Mouse (Mus musculus) stomach, postnatal 0 days (tissue): ENCODE results near the gene Stab1.

Source experiments
- CTCF ChIP-seq: IDR thresholded peaks from 2 replicates; pipeline ENCODE4 v1.5.1; 2016; ENCODE audit warnings: antibody characterized with exemption, low read depth, mild to moderate bottlenecking, moderate library complexity
- EP300 ChIP-seq: optimal IDR thresholded peaks from 2 replicates; pipeline ENCODE3; 2016; ENCODE audit warnings: antibody characterized with exemption

DNA sequence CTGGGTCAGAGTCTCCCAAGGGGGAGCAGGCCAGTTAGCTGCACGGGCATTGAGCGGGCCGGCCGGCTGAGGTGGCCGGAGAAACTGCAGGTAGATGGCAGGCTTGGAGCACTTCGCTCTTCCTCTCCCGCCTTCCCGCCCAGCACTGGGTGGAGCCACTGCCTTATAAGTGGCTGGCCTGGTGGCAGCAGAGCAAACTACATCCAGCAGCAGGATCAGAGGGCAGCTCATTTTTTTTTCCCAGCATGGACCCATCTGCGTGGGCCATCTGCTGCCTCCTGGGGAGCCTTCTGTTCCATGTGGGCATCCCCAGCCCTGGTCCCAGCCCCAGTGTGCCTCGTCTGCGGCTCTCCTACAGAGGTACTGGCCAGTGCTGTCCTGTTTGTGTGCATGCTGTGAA lies 49.2 kb upstream of the Stab1 start, which contains the start of gene Sema3g:
- peak; percentile 82 for TF ChIP-seq CTCF
- TF ChIP-seq EP300 = no peak
